Mouse (Mus musculus) B cell, adult 62 days (primary cell): ENCODE results near the gene Rspo4. TPM values are rescaled to one million over a fixed set of nuclear protein-coding genes. Genes with fewer than 3 reads are reported as not detected.

Source experiments
- total RNA-seq: library from RNA; stranded (reverse); gene quantifications from 4 replicates; pipeline ENCODE4 v1.2.4, GENCODE M21; 2023

The Rspo4 gene
- not detected in 4 replicates for total RNA-seq

GRCm38 (mm10) chr2:151842648-151843226 lies at the start of gene Rspo4:
Rspo4 (plus strand) TSS chr2:151842927.

GRCm38 (mm10) chr2:151910919-151911500 lies 68.3 kb downstream of the Rspo4 start, which contains the start of gene Angpt4:
Angpt4 (plus strand) TSS chr2:151911210.

Other genes starting within 250 kb of the Rspo4 start
- 0.30 to 2.1 TPM (median 0.48 TPM) in 4 replicates for gene Snph, start 210.3 kb upstream of the Rspo4 start, total RNA-seq
- not detected in 4 replicates for gene Rad21l, start 174.4 kb upstream of the Rspo4 start, total RNA-seq
- not detected in 4 replicates for gene Tmem74b, start 140.9 kb upstream of the Rspo4 start, total RNA-seq
- 31.9 to 41.4 TPM (median 38.0 TPM) in 4 replicates for gene Psmf1, start 98.7 kb upstream of the Rspo4 start, total RNA-seq
- not detected in 4 replicates for gene Angpt4, start 68.3 kb downstream of the Rspo4 start, total RNA-seq
- 3.5 to 4.6 TPM (median 4.3 TPM) in 4 replicates for gene Fam110a, start 137.3 kb downstream of the Rspo4 start, total RNA-seq
- gene Slc52a3, start 153.6 kb downstream of the Rspo4 start, total RNA-seq: 1.3 to 2.9 TPM (median 2.1 TPM) in 4 replicates
- gene Scrt2, start 238.6 kb downstream of the Rspo4 start, total RNA-seq: not detected in 4 replicates